Mouse (Mus musculus): ENCODE measurements at regions not wholly inside any gene's neighbourhood (a gene's known extent, or its start where the extent isn't known, plus 50 kb on each side); places are given as distances from the start of the nearest gene placed in this dataset.

GRCm38 (mm10) chr2:50945526-50945925 is 203.4 kb downstream of the Rnd3 start:
- TF ChIP-seq CTCF (IDR thresholded peaks at IDR 0.05; ENCODE audit: control insufficient read depth, insufficient read depth, insufficient replicate concordance, low read depth, low read length) (no peak), POLR2A (IDR thresholded peaks at IDR 0.05; ENCODE audit: control insufficient read depth, low read depth, low read length) (no peak)

Data from testis, adult 2 months (tissue).